Mouse (Mus musculus) C2C12 (cell line): ENCODE measurements around the gene Iqca.

Experiments used
- CTCF ChIP-seq: IDR thresholded peaks from one replicate; pipeline ENCODE4 v1.5.1; 2011; ENCODE audit not compliant: control insufficient read depth, insufficient read depth, insufficient read length
- MAX ChIP-seq: IDR thresholded peaks from one replicate; pipeline ENCODE4 v1.6.1; 2011; ENCODE audit warnings: mild to moderate bottlenecking, control low read depth
- MYOD1 ChIP-seq: IDR thresholded peaks from one replicate; pipeline ENCODE4 v1.6.1; 2011; ENCODE audit warnings: low read depth; ENCODE audit not compliant: control insufficient read depth, insufficient read length
- MYOG ChIP-seq: IDR thresholded peaks from one replicate; pipeline ENCODE4 v1.6.1; 2011; ENCODE audit not compliant: control insufficient read depth, insufficient read length; ENCODE audit errors: extremely low read depth
- USF1 ChIP-seq: IDR thresholded peaks from one replicate; pipeline ENCODE4 v1.6.1; 2011; ENCODE audit warnings: low read depth, mild to moderate bottlenecking, control low read depth, moderate library complexity

- TF ChIP-seq CTCF (no peak), USF1 (no peak), MAX (no peak), MYOD1 (no peak), MYOG (no peak)
Observed at GRCm38 (mm10) chr1:90054991-90055390, 98.2 kb downstream of the Iqca start.
